Mouse (Mus musculus) gastrocnemius, adult 2 months (tissue): ENCODE measurements around the gene Plk1. TPM values are rescaled to one million over a fixed set of nuclear protein-coding genes. Genes with fewer than 3 reads are reported as not detected.

Experiments
- DNase-seq: peaks from one replicate; pipeline ENCODE4 v3.0.0; 2022
- H3K27ac ChIP-seq: fragments of 200-600 bp; 2 replicates; pipeline ENCODE4 v1.8.1; 2022; ENCODE audit warnings: mild to moderate bottlenecking
- H3K4me3 ChIP-seq: fragments of 200-600 bp; 2 replicates; pipeline ENCODE4 v1.8.1; 2022; ENCODE audit warnings: mild to moderate bottlenecking, moderate library complexity
- CTCF ChIP-seq: fragments of 200-600 bp; IDR thresholded peaks from 2 replicates; pipeline ENCODE4 v1.8.1; 2022; ENCODE audit warnings: antibody characterized with exemption, mild to moderate bottlenecking, moderate library complexity
- intact Hi-C: fragments of 180-260 bp; cut with DNase I; formaldehyde crosslinking; loops from one replicate; pipeline ENCODE4 v1.15.1; 2025
- total RNA-seq, 2 experiments: library from RNA; stranded (reverse); gene quantifications; 2 replicates each; pipeline ENCODE4 v1.2.3; 2021

The Plk1 gene
- total RNA-seq, 2 experiments from 2014 or later = 0.18 to 0.28 TPM

- intact Hi-C loops = no loop called here
- Histone ChIP-seq H3K27ac (no peak overlapping the region), H3K4me3 (no peak overlapping the region)
- no peak for TF ChIP-seq CTCF
- DNase-seq = no peak
Measured at GRCm38 (mm10) chr7:122206121-122206520, 46.9 kb downstream of the Plk1 start.

- intact Hi-C loops = no loop called here
- TF ChIP-seq CTCF = no peak
- H3K4me3 ChIP-seq = peak overlapping the region; percentile 19; the same call in 1 of the 2 replicates
- DNase-seq = no peak
- H3K27ac ChIP-seq = peak overlapping the region; percentile 43; the same call in 1 of the 2 replicates
Measured at GRCm38 (mm10) chr7:122208276-122209021, 49.2 kb downstream of the Plk1 start.

GRCm38 (mm10) chr7:122219315-122219801 is 60.1 kb downstream of the Plk1 start, which contains the start of gene Chp2:
Chp2 (plus strand) TSS chr7:122219496.
- peak within 1 kb of the TSS; percentile 73 for H3K27ac ChIP-seq
- TF ChIP-seq CTCF = no peak
- DNase-seq = peak; percentile 64
- intact Hi-C loops = no loop called here
- peak within 1 kb of the TSS; percentile 58 for H3K4me3 ChIP-seq

Other genes with a start within 250 kb of the Plk1 start
- 10 to 100 TPM; 10.5 to 13.9 TPM for gene Cog7, start 177.7 kb upstream of the Plk1 start, total RNA-seq
- gene Gga2, start 138.2 kb upstream of the Plk1 start, total RNA-seq = 10 to 100 TPM; 12.2 to 13.5 TPM
- gene Ubfd1, start 92.3 kb upstream of the Plk1 start, total RNA-seq = 10 to 100 TPM; 23.2 to 25.5 TPM
- 1 to 10 TPM; 6.6 to 8.2 TPM for gene Ears2, start 92.2 kb upstream of the Plk1 start, total RNA-seq
- 100 to 1,000 TPM; 529 to 848 TPM for gene Ndufab1, start 57.6 kb upstream of the Plk1 start, total RNA-seq
- gene Palb2, start 26.5 kb upstream of the Plk1 start, total RNA-seq = under 1 TPM; 0.61 to 0.66 TPM
- 10 to 100 TPM; 16.4 to 21.1 TPM for gene Dctn5, start 26.4 kb upstream of the Plk1 start, total RNA-seq
- not detected for gene Ern2, start 26.8 kb downstream of the Plk1 start, total RNA-seq
- gene Chp2, start 60.1 kb downstream of the Plk1 start, total RNA-seq = 1 to 10 TPM; 3.1 to 4.2 TPM
- 1 to 10 TPM in 1 of 2 experiments, under 1 TPM in 1; 0.54 to 1.1 TPM for gene Prkcb, start 129.3 kb downstream of the Plk1 start, total RNA-seq